Mouse (Mus musculus): ENCODE measurements around the gene Plbd2. TPM values are rescaled to one million over a fixed set of nuclear protein-coding genes. Genes with fewer than 3 reads are reported as not detected.

Gene Plbd2
- 10.0 and 17.9 TPM in 2 replicates for polyA plus RNA-seq (2012; rRNA removed)

GRCm38 (mm10) chr5:120503144-120503795 is at the start of gene Plbd2:
Gene Plbd2 (minus strand): TSS chr5:120503625.

DNA sequence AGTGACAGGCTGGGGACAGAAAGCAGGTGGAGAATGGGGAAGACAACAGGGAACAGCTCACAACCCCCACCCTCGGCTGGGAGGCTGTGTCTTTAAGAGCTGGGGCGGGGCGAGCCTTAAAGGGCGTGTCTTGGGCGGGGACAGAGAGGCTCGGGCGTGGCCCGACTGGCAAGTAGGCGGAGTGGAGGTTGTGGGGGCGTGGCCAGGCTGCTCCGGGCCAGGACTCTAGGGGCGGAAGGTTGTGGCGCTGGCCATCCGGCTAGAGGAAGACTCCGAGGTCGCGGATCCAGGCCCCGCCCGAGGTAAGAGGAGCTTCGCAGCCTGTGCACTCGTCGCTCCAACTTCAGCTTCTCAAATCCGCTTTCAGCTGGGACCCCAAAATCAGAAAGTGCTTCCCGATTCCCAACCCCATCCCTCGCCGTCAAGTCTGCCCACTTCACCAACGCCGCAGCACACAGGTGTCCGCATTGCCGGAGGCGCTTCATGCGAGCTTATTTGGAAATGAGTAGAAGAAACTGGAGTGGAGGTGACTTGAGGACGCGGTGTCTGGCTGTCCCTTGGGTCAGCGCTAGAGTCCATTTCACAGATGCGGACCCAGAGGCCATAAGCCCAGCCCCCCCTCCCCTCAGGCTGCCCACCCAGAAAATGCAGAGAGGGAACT is 7.7 kb upstream of the Plbd2 start, which contains the start of gene Slc8b1:
TSS of gene Slc8b1 (plus strand) at position 187 of the 661 bp plus-strand sequence.

DNA sequence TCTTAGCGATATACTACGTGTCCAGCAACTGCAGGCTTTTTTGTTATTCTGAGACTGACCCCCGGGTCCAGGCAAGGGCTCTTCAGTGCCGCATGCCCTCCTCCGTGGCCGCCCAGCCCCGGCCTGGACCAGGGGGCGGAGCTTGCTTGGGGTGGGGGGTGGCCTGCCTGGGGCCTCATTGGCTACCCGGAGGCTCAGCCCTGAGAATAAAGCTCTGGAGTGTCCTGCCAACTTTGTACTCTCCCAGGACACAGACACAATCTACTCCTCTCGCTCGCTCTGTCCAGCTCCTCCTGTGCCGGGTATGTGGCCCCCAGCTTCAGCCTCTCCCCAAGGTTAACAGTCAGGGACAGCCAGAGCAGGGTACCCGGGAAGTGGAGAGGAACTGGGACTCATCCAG is 27.1 kb downstream of the Plbd2 start, which contains the start of gene Sds:
TSS of gene Sds (plus strand) at position 231 of the 400 bp plus-strand sequence.

GRCm38 (mm10) chr5:120472770-120473169 is 30.7 kb downstream of the Plbd2 start, which contains the start of gene Sdsl:
Gene Sdsl (minus strand): TSS chr5:120472810.

Other genes starting within 250 kb of the Plbd2 start
- 13.6 and 21.9 TPM in 2 replicates for gene Lhx5, start 71.9 kb downstream of the Plbd2 start, polyA plus RNA-seq (2012; rRNA removed)
- gene Sdsl, start 30.8 kb downstream of the Plbd2 start, polyA plus RNA-seq (2012; rRNA removed) = 5.2 and 5.9 TPM in 2 replicates
- 0.06 TPM in 2 replicates for gene Sds, start 27.1 kb downstream of the Plbd2 start, polyA plus RNA-seq (2012; rRNA removed)
- 4.4 and 5.1 TPM in 2 replicates for gene Slc8b1, start 7.5 kb upstream of the Plbd2 start, polyA plus RNA-seq (2012; rRNA removed)
- gene Tpcn1, start 85.0 kb upstream of the Plbd2 start, polyA plus RNA-seq (2012; rRNA removed) = 14.3 and 26.2 TPM in 2 replicates
- gene Iqcd, start 85.4 kb upstream of the Plbd2 start, polyA plus RNA-seq (2012; rRNA removed) = 1.7 and 3.7 TPM in 2 replicates
- gene Rita1, start 109.0 kb upstream of the Plbd2 start, polyA plus RNA-seq (2012; rRNA removed) = 22.7 and 23.9 TPM in 2 replicates
- gene Ddx54, start 109.1 kb upstream of the Plbd2 start, polyA plus RNA-seq (2012; rRNA removed) = 38.4 and 40.1 TPM in 2 replicates
- 0.09 and 0.11 TPM in 2 replicates for gene Cfap73, start 130.6 kb upstream of the Plbd2 start, polyA plus RNA-seq (2012; rRNA removed)
- gene Rasal1, start 145.2 kb upstream of the Plbd2 start, polyA plus RNA-seq (2012; rRNA removed) = 0.14 and 0.24 TPM in 2 replicates
- gene Dtx1, start 208.3 kb upstream of the Plbd2 start, polyA plus RNA-seq (2012; rRNA removed) = 9.1 and 13.1 TPM in 2 replicates
- 0.36 and 0.40 TPM in 2 replicates for gene Oas2, start 246.2 kb upstream of the Plbd2 start, polyA plus RNA-seq (2012; rRNA removed)

Measured in central nervous system, embryonic 11.5 days (tissue).